Mouse (Mus musculus) layer of hippocampus, postnatal 25 days (tissue): Measurements from ENCODE around the gene Ifnar2. TPM values are rescaled to one million over a fixed set of nuclear protein-coding genes. Genes with fewer than 3 reads are reported as not detected.

Experiments used
- DNase-seq, 2 experiments: peaks; one replicate each; pipeline ENCODE4 v3.0.0; 2022; ENCODE audit warnings: mixed read lengths in 2 of 2, low spot score in 1 of 2; ENCODE audit errors: extremely low spot score in 1 of 2
- total RNA-seq, 2 experiments: library from RNA; stranded (reverse); gene quantifications; 2 replicates each; pipeline ENCODE4 v1.2.3; 2021

Ifnar2 gene
- total RNA-seq, 2 experiments from 2014 or later: 23.8 TPM

DNA sequence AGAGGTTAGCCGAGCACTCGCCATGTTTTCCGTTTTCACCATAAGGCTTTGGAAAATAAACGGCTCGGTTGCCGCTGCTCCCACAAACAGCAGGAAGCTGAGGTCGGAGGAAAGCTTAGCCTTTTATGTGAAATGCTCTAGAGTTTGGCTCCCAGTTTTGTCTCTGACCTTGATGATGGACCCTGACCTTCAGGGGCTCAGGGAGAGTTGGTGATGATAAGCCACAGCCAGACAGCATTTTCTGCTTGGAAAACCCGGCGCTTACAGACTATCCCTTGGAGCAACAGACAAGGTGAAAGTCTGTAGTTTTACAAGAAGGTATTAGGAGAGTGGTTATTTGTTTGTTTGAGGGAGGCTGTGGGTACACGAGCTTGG, 15.1 kb upstream of the Ifnar2 start:
- DNase-seq: no peak

DNA sequence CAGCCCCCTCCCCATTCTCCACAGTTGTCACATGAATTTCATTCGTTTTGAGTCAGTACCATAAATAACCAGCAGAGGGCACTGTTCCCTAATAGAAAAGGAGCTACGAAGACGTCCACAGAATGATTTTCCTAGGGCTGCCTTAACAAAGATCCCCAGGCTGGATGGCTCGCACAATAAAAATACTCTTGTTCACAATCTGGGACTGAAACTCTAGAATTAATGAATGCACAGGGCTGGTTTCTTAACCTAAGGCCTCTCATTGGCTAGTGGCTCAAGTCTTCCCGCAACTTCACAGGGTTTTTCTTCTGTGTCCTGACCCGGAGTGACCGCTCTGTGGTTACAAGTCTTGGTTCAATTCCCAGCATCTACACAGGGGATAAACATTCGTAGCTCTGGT, 14.0 kb upstream of the Ifnar2 start:
- DNase-seq: peak in 1 of 2 experiments; percentile 63

DNA sequence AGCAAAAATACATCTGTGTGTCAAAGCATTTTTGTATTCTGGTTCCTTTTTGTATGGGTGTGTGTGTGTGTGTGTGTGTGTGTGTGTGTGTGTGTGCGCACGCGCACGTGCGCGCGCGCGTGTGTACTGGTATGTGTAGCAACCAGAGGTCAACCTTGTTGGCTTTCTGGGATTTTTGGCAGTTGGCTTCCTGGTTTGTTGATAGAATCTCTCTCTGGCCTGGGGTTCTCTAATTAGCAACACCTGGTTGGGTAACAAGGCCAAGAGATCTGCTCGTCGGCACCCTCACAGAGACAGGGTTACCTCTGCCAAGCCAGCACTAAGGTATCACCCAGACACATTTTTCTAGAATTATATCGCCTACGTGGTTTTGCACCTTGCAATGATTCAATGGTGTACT, 13.1 kb upstream of the Ifnar2 start:
- DNase-seq: no peak

DNA sequence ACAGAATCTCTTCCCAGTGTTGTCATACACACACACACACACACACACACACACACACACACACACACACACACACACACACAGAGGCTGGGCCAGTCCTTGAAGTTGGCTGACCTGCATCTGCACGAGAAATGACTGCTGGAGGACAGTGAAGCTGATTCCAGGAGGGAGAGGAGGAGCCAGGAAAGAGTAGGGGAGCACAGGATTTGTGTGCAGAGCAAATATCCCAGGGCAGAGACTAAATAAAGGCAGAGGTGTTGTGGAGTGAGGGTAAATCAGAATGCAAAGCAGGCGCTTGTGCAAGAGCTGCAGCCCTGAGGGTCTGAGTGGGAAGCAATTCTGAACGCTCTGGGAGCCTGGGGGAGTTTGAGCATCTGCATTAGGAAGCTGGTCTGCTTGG, 12.4 kb upstream of the Ifnar2 start:
- no peak for DNase-seq

DNA sequence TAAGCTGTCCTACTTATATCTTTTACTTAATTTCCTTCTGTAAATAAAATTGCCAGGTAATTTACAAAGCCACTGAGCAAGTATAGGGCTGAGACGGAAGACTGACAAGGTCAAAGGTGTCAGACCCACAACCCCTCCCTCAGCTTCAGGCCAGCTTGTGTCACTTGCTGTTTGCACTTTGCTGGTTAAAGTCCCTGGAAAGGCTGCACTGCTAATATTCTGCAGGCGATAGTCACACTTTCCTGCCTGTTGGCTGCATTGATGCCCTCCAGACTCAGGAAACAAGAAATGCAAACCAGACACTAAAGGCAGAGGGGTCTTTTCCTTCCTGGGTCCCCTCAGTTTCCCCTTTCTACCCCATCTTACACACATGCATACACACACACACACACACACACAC, 10.6 kb upstream of the Ifnar2 start:
- no peak for DNase-seq

DNA sequence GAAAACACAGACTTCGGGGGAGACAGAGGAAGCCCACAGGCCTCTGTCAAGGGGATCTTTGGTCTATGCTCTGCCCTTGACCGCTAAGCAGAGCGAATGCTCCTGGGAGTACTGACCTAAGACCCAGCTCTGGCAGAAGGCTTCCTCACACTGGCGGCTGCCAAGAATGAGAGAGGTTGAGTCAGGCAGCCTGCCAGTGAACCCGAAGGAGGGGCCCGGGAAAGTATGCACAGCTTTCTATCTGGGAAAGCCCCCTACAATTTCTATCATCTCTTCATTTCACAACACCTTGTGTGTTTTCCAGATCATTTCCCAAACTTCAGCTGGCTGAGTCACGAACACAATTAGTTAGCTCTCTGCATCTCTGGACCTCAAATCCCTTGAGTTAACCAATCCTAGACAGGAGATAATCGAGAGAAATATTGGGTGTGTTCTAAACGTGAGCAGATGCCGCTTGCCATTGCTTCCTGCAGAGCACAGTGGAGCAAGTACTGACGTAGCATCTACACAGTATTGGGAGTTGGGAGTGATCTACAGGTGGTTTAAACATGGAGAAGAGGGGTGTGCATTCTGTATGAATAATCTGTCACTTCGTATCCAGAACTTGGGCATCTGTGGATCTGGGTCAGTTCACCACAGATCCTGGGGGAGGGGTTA, 9.8 kb upstream of the Ifnar2 start:
- DNase-seq: no peak

DNA sequence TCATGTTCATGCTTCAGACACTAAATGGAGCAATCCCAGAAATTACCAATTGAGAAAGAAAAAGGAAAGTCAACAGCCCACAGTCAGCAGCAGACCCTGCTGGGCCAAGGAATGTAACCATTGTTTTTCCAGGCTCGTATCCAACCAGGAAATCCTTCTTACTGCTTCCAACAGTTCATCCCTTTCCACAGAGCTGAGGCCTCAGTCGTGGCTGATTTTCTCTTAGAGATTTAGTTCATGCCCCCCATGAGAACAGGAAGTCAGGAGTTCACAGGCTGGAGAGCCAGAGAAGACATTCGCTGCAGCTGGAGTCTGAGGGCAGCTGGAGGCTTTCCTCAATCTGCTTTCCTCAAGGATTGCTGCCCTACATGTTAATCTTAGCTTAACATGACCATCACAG, 9.1 kb upstream of the Ifnar2 start:
- DNase-seq: no peak

DNA sequence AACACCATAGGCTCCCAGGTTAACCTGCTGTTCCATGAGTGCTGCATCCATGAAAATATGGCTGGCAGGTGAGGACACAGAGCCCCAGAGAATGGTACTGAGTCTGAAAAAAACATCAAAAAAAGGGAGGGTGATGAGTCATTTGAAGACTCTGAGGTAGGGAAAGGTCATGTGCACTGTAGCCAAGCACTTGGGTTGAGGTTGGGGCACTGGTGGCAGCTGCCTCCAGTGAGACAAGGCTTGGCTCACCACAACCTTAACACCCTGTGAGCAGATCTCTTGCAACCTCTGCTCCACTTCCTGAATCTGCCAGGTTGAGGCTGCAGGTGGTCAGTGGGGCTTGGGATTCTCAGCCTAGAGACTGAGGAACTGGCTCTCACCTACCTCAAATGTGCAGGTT, 6.0 kb upstream of the Ifnar2 start:
- no peak for DNase-seq

DNA sequence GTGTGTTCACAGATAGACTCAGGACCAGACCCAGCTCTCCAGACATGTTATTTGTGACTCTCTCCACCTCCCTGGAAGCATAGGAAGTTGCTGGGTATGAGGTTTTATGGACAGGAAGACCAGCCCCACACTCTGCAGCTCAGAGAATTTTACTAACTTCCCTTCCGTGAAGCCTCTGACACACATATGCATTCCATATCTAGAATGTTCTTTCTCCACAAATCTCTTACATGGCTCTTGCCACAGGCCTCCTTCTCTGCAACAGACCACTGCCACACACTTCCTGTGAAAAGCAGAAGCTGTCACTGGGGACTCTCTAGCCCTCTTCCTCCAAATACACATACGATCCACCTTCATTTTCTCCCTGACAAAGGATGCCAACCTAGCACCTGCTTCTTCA, 5.5 kb upstream of the Ifnar2 start:
- no peak for DNase-seq

DNA sequence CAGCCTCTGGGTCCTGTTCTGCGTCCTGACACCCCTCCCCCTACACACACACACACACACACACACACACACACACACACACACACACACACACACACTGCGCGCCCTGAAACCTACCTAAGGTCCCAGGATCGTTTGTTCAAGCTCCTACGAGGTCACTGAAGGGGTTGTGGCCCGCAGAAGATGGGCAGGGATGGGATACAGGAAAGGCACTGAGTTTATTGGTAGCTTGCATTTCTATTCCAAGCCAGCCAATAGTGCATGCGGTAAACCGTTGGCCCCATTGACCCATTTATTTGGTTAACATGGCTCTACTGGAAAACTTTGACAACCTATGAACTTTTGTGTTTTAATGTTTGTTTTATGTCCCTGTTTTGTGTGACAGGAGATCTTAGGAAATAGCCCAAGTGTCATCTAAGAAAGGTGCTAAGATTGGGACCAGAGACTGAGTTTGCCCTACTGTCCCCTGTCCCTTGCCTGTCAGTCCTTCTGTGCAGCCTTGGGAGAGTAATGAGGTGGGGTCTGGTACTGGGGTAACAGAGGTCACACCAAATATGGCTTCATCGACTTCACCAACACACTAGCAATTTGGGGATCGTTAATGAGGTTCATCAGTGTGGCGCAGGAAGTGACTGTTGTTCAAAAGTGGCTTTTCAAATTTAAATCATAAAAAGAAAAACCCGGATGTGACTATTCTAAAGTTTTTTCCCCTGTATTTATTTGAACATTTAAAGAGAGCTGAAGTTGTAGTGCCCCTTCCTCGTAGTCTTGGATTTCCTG, 1.1 kb downstream of the Ifnar2 start:
- no peak for DNase-seq

DNA sequence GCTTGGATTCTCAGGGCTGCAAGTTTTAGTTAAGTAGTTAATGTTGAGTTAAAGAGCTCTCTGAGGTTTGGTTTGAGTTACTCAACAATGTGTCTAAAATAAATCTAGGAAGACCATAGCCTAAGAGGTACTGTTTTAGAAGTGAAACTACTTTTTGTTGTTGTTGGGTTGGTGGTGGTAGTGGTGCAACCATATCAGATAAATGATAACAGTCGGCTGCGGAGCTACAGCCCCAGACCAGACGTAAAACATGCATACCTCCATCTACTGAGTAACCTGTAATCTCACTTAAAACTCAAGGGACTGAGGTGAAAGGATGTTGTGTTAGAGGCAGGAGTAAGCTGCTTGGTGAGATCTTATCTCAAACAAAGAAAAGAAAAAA, 1.7 kb downstream of the Ifnar2 start:
- DNase-seq: no peak

DNA sequence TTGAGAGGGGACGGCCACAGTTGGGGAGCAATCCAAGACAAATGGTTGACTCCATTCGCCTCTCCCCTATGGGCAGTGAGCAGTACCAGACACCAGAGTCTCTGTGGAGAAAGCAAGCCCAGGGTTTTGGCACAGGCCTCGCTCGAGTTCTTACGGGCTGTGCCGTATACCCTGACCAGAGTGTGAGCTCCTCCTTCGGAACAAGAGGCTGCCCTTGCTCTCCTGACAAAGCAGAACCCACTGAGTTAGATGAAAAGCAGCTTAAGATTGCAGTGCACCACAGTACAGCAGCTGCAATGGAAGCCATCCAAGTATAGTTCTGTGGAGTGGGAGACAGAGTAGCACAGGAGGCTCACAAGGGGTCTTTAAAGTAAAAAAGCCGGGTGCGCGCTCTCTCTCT, 4.1 kb downstream of the Ifnar2 start:
- no peak for DNase-seq

DNA sequence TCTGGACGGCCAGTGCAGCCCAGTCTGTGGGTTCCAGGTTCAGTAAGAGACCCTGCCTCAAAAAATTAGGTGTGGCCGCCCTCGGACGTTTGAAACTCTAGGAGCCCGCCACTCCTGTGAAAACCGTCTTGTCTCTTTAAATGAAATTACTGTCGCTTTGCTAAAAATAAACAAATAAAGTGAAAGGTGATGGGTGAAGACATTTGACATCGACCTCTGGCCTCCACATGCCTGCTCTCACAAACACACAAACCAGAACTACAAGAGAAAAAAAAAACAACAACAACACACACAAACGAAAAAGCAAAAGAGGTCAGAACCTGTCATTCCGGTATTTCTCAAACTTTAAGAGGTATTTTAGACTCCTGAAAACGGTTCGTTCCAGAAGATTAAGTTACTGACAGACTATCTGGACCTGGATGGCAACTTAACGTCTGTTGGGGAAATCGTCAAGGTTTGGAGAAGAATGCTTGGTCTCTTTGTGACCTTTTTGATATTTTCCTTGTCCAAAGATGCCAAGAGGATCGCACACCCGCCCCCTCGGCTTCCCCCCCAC, 5.9 kb downstream of the Ifnar2 start:
- DNase-seq: no peak

DNA sequence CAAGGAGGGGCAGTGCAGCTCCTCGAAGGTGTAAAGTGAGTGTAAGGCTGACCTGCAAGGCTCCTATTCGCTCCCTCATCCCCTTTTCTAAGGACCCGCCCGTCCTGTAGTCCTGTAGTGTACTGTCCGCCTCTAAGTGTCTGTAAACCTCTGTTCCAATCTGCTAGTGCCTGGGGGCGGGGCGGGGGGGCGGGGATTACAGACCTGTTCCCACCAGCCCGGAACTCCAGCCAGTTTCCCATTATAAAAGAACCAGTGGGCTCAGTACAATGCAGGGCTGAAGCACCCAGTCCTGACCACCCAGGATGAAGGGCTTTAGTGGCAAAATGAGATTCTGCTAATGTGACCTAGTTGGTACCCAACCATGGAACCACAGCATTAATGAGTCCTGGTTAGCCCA, 6.4 kb downstream of the Ifnar2 start:
- no peak for DNase-seq

DNA sequence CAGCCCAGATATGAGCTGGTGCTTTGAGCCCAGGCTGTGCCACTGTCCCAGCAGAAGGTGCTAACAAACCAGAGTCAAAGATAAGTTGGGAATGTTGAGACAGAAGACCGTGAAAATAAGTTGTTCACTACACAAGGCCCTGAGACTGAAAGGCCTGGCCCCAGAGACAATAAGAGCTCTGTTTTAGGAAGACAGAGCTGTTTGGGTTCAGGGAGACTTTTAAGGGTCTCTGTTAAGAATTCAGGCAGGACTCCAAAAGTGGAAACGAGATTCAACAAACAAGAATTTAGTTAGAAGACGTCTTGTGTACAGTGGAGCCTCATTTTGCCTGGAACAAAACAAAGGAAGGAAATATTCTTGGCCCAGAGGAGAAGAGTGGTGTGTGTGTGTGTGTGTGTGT, 6.8 kb downstream of the Ifnar2 start:
- no peak for DNase-seq

DNA sequence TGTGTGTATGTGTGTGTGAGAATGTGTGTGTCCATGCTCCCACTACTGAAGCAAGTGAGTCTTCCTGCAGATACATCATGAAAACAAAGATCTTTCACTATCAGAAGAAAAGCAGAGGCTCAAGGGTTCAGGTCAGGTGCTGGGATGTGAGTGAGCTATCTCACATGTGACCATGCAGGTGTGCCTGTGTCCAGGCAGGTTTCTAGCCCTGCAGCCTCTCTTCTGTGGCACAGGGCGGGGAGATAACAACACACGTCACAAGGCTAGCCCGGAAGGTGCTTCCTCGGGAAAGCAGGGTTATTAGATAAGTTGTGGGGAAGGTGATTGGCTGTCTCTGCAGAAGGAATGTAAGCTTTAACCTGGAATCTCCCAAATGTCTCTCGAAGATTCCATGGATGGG, 7.6 kb downstream of the Ifnar2 start:
- no peak for DNase-seq

DNA sequence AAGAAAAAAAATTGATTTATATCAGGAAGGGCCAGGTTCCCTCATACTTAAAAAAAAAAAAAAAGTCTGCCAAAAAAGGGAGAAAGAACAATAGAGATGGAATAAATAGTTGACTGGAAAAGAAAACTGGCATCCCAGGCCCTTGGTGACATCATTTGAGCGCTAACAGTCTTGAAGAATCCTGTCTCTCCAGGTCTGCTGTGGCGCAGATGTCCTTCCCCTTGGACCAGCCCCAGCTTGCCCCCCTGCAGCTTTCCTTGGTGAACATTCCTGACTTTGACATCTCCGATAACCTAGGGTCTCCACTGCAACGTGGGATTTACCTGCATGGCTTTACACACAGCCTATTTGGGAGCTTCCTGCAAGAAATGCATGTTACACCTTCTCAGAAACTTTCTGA, 9.0 kb downstream of the Ifnar2 start:
- no peak for DNase-seq

DNA sequence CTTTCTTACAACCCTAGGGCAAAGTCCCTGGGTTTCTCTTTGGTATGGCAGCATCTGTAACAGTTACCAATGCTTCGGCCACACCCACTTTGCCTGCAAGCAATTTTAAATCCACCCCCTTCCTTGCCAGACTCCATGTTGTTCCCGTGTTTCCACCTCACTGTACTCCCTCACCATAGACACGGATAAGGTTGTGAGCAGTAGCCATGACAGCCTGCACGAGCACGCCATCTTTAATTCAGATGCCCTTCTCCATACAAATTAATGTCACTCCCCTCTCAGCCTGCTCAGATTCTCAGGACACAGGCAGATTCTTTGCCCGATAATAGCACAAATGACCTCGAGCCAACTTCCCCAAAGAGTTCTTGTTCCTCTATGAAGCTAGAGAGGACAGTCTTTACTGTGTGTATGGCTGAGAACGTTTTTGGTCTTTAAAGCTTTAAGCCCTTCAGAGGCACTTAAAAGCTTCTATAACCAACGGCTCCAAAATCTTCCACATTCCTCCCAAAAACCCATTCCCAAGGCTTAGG, 9.7 kb downstream of the Ifnar2 start:
- no peak for DNase-seq

DNA sequence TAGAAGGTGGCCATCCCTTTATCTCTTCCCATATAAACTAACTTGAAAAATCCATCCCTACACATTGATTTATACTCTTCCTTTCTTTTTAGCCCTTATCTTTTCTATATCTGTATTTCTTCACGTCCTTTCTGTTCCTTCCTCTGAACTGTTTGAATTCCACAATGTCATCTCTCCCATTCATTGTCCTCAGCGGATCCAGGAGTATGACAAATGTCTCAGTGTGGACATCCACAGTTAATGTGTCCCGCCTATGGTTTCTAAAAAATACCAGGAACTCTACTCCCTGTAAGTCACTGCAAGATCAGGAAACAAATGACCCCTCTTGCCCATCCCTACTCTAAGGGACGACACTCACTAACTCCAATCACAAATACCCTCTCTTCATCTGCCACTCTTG, 11.6 kb downstream of the Ifnar2 start:
- no peak for DNase-seq

DNA sequence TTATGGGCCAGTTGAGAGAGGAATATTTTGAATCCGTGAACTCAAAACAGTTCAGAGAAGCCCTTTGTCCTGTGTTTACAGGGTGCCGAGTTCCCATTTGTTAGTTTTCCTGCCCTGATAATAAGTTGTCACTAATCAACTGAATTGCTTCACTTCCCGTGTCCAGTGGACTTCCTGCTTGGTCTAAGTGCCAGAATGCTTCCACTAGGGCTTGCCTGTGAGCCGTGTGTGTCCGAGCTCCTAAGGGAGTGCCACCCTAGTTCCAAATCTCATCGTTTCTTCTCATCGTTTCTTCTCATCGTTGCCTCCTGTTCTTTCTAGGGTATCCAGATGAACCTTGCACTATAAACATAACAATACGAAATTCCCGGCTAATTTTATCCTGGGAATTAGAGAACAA, 13.0 kb downstream of the Ifnar2 start:
- no peak for DNase-seq

DNA sequence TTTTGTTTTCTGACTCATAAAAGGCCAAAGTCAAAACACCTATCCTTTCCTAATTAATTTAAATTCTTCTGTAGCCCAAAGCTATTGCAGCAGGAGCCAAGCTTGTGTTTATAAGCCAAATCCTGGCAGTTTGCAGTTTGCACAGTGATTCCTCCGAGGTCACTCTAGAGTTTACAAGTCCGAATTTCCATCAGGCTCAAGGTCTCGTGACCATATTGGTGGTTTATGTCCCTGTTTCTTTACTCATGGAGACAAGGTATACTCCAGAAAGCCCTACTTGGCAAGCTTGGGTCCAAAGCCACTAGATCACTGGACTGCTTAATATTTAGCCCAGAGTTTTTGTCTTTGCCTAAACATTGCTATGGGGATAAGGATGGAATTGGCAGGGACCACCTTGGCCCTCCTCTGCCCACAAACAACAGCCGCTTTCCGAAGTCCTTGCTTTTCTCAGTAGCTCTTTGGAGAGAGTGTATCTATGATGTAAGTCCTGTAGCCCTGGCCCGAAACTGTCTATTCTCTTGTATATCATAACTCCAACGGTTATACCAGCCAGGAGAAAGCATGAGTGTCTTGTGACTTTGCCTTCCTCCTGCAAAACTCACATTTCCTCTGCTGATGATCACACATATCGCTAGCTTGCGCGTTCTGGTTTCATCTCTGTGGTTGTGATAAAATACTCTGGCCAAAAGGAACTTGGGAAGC, 14.0 kb downstream of the Ifnar2 start:
- no peak for DNase-seq
